Mouse (Mus musculus) gastrocnemius, adult 2 months (tissue): ENCODE data around the gene Arl10. TPM values are rescaled to one million over a fixed set of nuclear protein-coding genes. Genes with fewer than 3 reads are reported as not detected.
"Not testable (repeated sequence)": the region's sequence is repeated elsewhere in the genome, so short reads cannot be mapped to it uniquely, and the experiment has no call there.

ENCODE experiments used
- DNase-seq: peaks from one replicate; pipeline ENCODE4 v3.0.0; 2022
- H3K27ac ChIP-seq: fragments of 200-600 bp; 2 replicates; pipeline ENCODE4 v1.8.1; 2022; ENCODE audit warnings: mild to moderate bottlenecking
- H3K4me3 ChIP-seq: fragments of 200-600 bp; 2 replicates; pipeline ENCODE4 v1.8.1; 2022; ENCODE audit warnings: mild to moderate bottlenecking, moderate library complexity
- CTCF ChIP-seq: fragments of 200-600 bp; IDR thresholded peaks from 2 replicates; pipeline ENCODE4 v1.8.1; 2022; ENCODE audit warnings: antibody characterized with exemption, mild to moderate bottlenecking, moderate library complexity
- intact Hi-C: fragments of 180-260 bp; cut with DNase I; formaldehyde crosslinking; loops from one replicate; pipeline ENCODE4 v1.15.1; 2025
- microRNA-seq: library from miRNA; unstranded; fragments of <30 nt; microRNA quantifications from one replicate; pipeline ENCODE4 v1.2.0, GENCODE M21; 2021
- total RNA-seq, 2 experiments: library from RNA; stranded (reverse); gene quantifications; 2 replicates each; pipeline ENCODE4 v1.2.3; 2021

The Arl10 gene
- total RNA-seq, 2 experiments from 2014 or later, result 2.0 to 3.2 TPM

- peak; percentile 67 for DNase-seq
- TF ChIP-seq CTCF, result no peak
- peak overlapping the region; percentile 99 for H3K4me3 ChIP-seq
Observed at GRCm38 (mm10) chr13:54608666-54609065, 33.9 kb downstream of the Arl10 start.

DNA sequence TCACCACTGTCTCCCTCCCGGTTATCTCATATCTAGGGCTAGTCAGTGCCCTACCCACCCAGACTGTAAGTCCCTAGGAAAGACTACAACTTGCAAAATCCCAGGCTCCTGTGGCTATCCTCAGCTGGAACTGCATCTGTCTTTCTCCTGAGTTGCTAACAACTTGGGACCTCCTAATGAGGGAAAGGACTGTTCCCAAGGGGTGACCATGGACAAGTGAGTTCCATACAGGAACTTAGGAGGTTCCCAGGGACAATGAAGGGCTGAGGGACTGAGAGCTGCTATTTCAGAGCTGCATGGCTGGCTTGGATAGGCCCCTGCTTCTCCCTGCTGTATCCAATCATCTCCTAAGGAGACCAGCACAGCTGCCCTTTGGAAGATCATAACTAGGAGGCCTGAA is 34.5 kb downstream of the Arl10 start:
- TF ChIP-seq CTCF, result no peak
- DNase-seq, result no peak
- peak overlapping the region; percentile 99 for H3K4me3 ChIP-seq
- intact Hi-C loops, result loop anchor here (2.0 kb wide), 1 partner anchor 16 kb away; no protein-coding TSS in a partner anchor
- H3K27ac ChIP-seq, result peak overlapping the region; percentile 98

More at GRCm38 (mm10) chr13:54608666-54609065, 33.9 kb downstream of the Arl10 start:
- intact Hi-C loops, result loop anchor here (2.0 kb wide), 1 partner anchor 16 kb away; no protein-coding TSS in a partner anchor
- H3K27ac ChIP-seq, result peak overlapping the region; percentile 98

- H3K27ac ChIP-seq, result peak overlapping the region; percentile 98
- H3K4me3 ChIP-seq, result peak overlapping the region; percentile 99
- DNase-seq, result peak; percentile 67
- no peak for TF ChIP-seq CTCF
- intact Hi-C loops, result loop anchor here (5.0 kb wide), 1 partner anchor 82 kb away; the partner anchor contains the start of gene Rnf44
Observed at GRCm38 (mm10) chr13:54610613-54610971, 35.8 kb downstream of the Arl10 start.

DNA sequence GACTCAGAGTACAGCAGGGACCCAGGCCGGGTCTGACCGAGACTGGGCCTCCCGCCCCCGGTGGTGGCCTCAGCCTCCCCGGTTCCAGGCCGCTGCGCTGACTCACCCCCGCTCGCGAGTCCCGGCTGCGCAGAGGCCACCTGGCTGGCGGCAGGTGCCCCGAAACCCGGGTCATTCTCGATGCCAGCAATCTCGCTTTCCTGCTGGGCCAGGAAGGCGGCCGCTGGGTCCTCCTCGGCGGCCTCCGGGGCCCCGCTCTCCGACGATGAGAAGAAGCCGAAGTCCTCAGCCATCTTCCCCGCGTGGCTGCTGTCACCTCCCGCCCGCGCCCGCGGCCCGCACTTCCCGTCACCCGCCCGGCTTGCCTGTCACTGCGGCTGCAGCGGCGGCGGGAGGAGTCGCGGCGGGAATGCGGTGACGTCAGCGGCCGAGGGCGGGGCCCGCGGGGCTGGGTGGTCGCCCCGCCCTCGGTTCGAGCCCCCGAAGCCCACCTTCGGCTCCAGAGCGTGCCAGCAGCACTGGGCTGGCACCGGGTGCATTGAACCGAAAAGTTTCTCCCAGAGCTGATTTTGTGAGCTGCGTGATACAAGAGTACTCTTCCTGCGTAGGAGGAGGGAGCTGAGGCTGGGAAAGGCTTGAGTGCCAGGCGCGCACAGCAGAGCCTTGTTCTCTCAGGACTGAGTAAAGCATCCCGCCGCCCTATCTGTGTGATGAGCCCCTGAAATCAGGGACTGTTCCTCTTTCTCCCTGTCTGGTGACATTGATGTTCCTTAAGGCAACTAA is 36.3 kb downstream of the Arl10 start, which contains the start of gene Cltb:
Cltb (minus strand) TSS at position 373 of the 783 bp plus-strand sequence.
- Histone ChIP-seq H3K4me3 (peak within 1 kb of the TSS; percentile 99), H3K27ac (peak within 1 kb of the TSS; percentile 98)
- no peak for TF ChIP-seq CTCF
- peak; percentile 96 for DNase-seq
- intact Hi-C loops, result loop anchor here (5.0 kb wide), 1 partner anchor 81 kb away; the partner anchor contains the start of gene Rnf44

DNA sequence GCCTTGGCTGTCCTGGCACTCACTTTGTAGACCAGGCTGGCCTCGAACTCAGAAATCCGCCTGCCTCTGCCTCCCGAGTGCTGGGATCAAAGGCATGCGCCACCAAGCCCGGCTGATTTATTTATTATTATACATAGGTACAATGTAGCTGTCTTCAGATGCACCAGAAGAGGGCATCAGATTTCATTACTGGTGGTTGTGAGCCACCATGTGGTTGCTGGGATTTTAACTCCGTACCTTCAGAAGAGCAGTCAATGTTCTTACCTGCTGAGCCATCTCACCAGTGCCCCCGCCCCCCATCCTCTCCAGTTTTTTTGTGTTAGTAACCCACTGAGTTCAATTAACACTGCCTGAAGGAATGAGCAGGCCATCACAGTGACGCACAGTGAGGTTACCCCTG is 38.3 kb downstream of the Arl10 start:
- H3K4me3 ChIP-seq, DNase-seq, H3K27ac ChIP-seq: not testable (repeated sequence)
- peak; percentile 32 for TF ChIP-seq CTCF
- intact Hi-C loops, result loop anchor here (5.0 kb wide), 1 partner anchor 79 kb away; the partner anchor contains the start of gene Rnf44

GRCm38 (mm10) chr13:54616307-54616706 is 41.5 kb downstream of the Arl10 start:
- no peak for DNase-seq
- no peak for TF ChIP-seq CTCF
- Histone ChIP-seq H3K4me3 (no peak overlapping the region), H3K27ac (no peak overlapping the region)
- intact Hi-C loops, result no loop called here

DNA sequence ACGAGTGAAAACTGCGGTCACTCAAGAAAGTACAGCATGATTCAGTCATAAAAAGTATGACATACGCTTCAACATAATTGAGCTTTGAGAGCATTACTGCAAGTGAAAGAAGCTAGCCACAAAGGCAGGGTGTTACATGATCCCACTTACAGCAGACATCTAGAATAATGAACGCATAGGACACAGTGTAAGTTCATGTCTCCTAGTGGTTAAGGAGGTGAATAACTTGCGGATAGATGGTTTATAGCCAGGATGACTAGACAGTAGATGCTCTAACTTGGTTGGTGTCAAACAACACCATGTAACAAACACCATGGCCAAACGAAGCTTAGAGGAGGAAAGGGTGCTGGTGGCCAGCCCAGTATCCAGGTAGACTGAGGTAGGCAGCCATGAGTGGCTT is 42.2 kb downstream of the Arl10 start:
- Histone ChIP-seq H3K27ac (no peak overlapping the region), H3K4me3 (no peak overlapping the region)
- no peak for DNase-seq
- intact Hi-C loops, result no loop called here
- no peak for TF ChIP-seq CTCF

GRCm38 (mm10) chr13:54621155-54621932 is 46.5 kb downstream of the Arl10 start, which contains the start of gene Faf2:
TSS of gene Faf2 (plus strand) at chr13:54621784.
- no peak; the same call in 1 of the 2 replicates for TF ChIP-seq CTCF
- peak; percentile 98 for DNase-seq
- Histone ChIP-seq H3K4me3 (peak within 1 kb of the TSS; percentile 96), H3K27ac (peak within 1 kb of the TSS; percentile 98)
- intact Hi-C loops, result loop anchor here (1.0 to 5.0 kb wide), 4 partner anchors 31 to 154 kb away; partner anchors contain the start of genes Higd2a, Nop16 and Thoc3

- DNase-seq, result no peak
- no peak for TF ChIP-seq CTCF
- Histone ChIP-seq H3K27ac (peak overlapping the region; percentile 98), H3K4me3 (peak overlapping the region; percentile 96)
- intact Hi-C loops, result loop anchor here (1.0 to 5.0 kb wide), 4 partner anchors 32 to 155 kb away; partner anchors contain the start of genes Higd2a, Nop16 and Thoc3
Observed at GRCm38 (mm10) chr13:54621960-54622521, 47.2 kb downstream of the Arl10 start.

- H3K27ac ChIP-seq, result peak overlapping the region; percentile 46; the same call in 1 of the 2 replicates
- no peak overlapping the region for H3K4me3 ChIP-seq
- intact Hi-C loops, result no loop called here
- TF ChIP-seq CTCF, result no peak
- DNase-seq, result no peak
Observed at GRCm38 (mm10) chr13:54629128-54629527, 54.3 kb downstream of the Arl10 start.

Small RNAs within 50 kb of the gene (microRNA-seq; reads per million reads assigned to microRNA genes)
- not detected for gene Gm24195

Other genes with a start within 250 kb of the Arl10 start
- gene Cplx2, start 203.7 kb upstream of the Arl10 start, total RNA-seq, result under 1 TPM; 0.46 to 0.84 TPM
- 10 to 100 TPM; 14.7 to 16.5 TPM for gene Thoc3, start 106.2 kb upstream of the Arl10 start, total RNA-seq
- 1 to 10 TPM; 2.6 to 3.6 TPM for gene Simc1, start 71.2 kb upstream of the Arl10 start, total RNA-seq
- 100 to 1,000 TPM; 192 to 200 TPM for gene 4833439L19Rik, start 9.6 kb upstream of the Arl10 start, total RNA-seq
- 10 to 100 TPM; 16.2 to 20.5 TPM for gene Nop16, start 15.1 kb downstream of the Arl10 start, total RNA-seq
- gene Higd2a, start 15.2 kb downstream of the Arl10 start, total RNA-seq, result 100 to 1,000 TPM; 148 to 150 TPM
- 100 to 1,000 TPM; 130 to 160 TPM for gene Cltb, start 36.3 kb downstream of the Arl10 start, total RNA-seq
- 10 to 100 TPM; 11.1 to 16.8 TPM for gene Faf2, start 46.8 kb downstream of the Arl10 start, total RNA-seq
- gene Rnf44, start 118.9 kb downstream of the Arl10 start, total RNA-seq, result 10 to 100 TPM; 23.3 to 34.1 TPM
- not detected for gene Cdhr2, start 126.4 kb downstream of the Arl10 start, total RNA-seq
- gene Gprin1, start 174.9 kb downstream of the Arl10 start, total RNA-seq, result not detected
- gene Sncb, start 191.6 kb downstream of the Arl10 start, total RNA-seq, result not detected
- not detected for gene Eif4e1b, start 209.0 kb downstream of the Arl10 start, total RNA-seq
- 10 to 100 TPM; 15.3 to 25.3 TPM for gene Tspan17, start 214.4 kb downstream of the Arl10 start, total RNA-seq